Mouse (Mus musculus) forebrain, embryonic 10.5 days (tissue): ENCODE results near the gene Gm37240. TPM values are rescaled to one million over a fixed set of nuclear protein-coding genes. Genes with fewer than 3 reads are reported as not detected.
A peak's percentile ranks its signal among the peaks of the same experiment; 100 is the strongest.

Experiments
- DNase-seq: peaks from one replicate; pipeline ENCODE4 v3.0.0-alpha.2; 2017; ENCODE audit warnings: low spot score; ENCODE audit errors: extremely low spot score
- H3K27ac ChIP-seq: fragments of 300-500 bp; sonication (generic); 2 replicates; pipeline ENCODE4 v1.5.1; 2016; ENCODE audit warnings: mild to moderate bottlenecking
- H3K27me3 ChIP-seq: fragments of 300-500 bp; sonication (generic); 2 replicates; pipeline ENCODE4 v1.6.1; 2016; ENCODE audit warnings: mild to moderate bottlenecking; ENCODE audit not compliant: poor library complexity, severe bottlenecking
- H3K36me3 ChIP-seq: fragments of 300-500 bp; sonication (generic); replicated peaks from 2 replicates; pipeline ENCODE4 v1.6.1; 2016; ENCODE audit warnings: mild to moderate bottlenecking, moderate library complexity
- H3K4me1 ChIP-seq: fragments of 300-500 bp; sonication (generic); 2 replicates; pipeline ENCODE4 v1.6.1; 2016
- H3K4me3 ChIP-seq: fragments of 300-500 bp; sonication (generic); 2 replicates; pipeline ENCODE4 v1.5.1; 2016; ENCODE audit warnings: mild to moderate bottlenecking, moderate library complexity
- H3K9me3 ChIP-seq: fragments of 300-500 bp; sonication (generic); 2 replicates; pipeline ENCODE4 v1.6.1; 2016; ENCODE audit warnings: mild to moderate bottlenecking, moderate library complexity
- WGBS: fragments of 180-500 bp; shearing (Covaris S2); methylation state at CpG from one replicate; pipeline ENCODE4 v1.1.7; 2016; 5-methylcytosine and 5-hydroxymethylcytosine counted together
- microRNA counts: library from miRNA; unstranded; fragments of <30 nt; microRNA quantifications from one replicate; lab custom pipeline; 2017
- microRNA-seq: library from miRNA; unstranded; fragments of <30 nt; microRNA quantifications from one replicate; pipeline ENCODE4, GENCODE M21; 2017
- polyA plus RNA-seq: library from polyadenylated mRNA; unstranded; fragments of >200 nt; fragmentation: Nextera tagmentation; extraction: Ambion mirVana; gene quantifications from 2 replicates; pipeline ENCODE4 v1.2.1, GENCODE M21; 2016

Gene Gm37240
- polyA plus RNA-seq, 1 experiment from 2014 or later: 0.77 TPM

GRCm38 (mm10) chr3:84449015-84449414, 1438.3 kb downstream of the Gm37240 start:
- no peak for DNase-seq
- H3K4me3 ChIP-seq: no peak overlapping the region
- peaks cover 19% of the 10 kb centered on the region for H3K27me3 ChIP-seq
- 84% methylated on average over 9 of the region's 9 CpGs for WGBS
- no peak overlapping the region for H3K27ac ChIP-seq
- H3K36me3 ChIP-seq: no peaks in the 10 kb centered on the region; the same call in 1 of the 2 replicates
- no peaks in the 10 kb centered on the region for H3K9me3 ChIP-seq
- H3K4me1 ChIP-seq: peaks cover 24% of the 10 kb centered on the region

- 67% methylated on average over 5 of the region's 5 CpGs for WGBS
- H3K4me1 ChIP-seq: peaks cover 20% of the 10 kb centered on the region
- H3K9me3 ChIP-seq: no peaks in the 10 kb centered on the region
- no peak for DNase-seq
- no peak overlapping the region for H3K4me3 ChIP-seq
- peaks cover 19% of the 10 kb centered on the region for H3K27me3 ChIP-seq
- H3K36me3 ChIP-seq: no peaks in the 10 kb centered on the region; the same call in 1 of the 2 replicates
- H3K27ac ChIP-seq: no peak overlapping the region
Observed at GRCm38 (mm10) chr3:84447803-84448202, 1439.5 kb downstream of the Gm37240 start.

MicroRNA genes within 50 kb of the gene (microRNA counts, 519-probe panel; counts per million panel counts)
- 341 counts per million, percentile 65 among the panel's probes with 10 or more counts for microRNA mmu-miR-466k (lab: Ali Mortazavi, UCI)

Small RNAs within 50 kb of the gene (microRNA-seq; reads per million reads assigned to microRNA genes)
- not detected for gene Mir466k

Other genes starting within 250 kb of the Gm37240 start
- 0.40 and 0.49 TPM in 2 replicates for gene Fam160a1, start 70.2 kb downstream of the Gm37240 start, polyA plus RNA-seq
- 0.10 and 0.22 TPM in 2 replicates for gene Glt28d2, start within 50 bp of the Gm37240 start, polyA plus RNA-seq
- gene Sh3d19, start 83.6 kb upstream of the Gm37240 start, polyA plus RNA-seq: 7.9 and 9.3 TPM in 2 replicates
- 0.16 TPM in 1 of 2 replicates, not detected in the other for gene Prss48, start 115.0 kb upstream of the Gm37240 start, polyA plus RNA-seq